In genomic region chr17:5178534-5178933, GRCm38 (mm10) we compare ENCODE assay signal across 15 mouse cellular contexts.
DNase-seq lines count a peak whose midpoint lies in the region; ATAC-seq and TF ChIP-seq lines count a peak whose summit lies in the region.
"Had no signal": no experiment of that assay in that cellular context is flagged by ENCODE, and none has a peak within 500 bp of the region (broad histone marks: within the 10 kb centered on the region; RNA-seq: fewer than 3 reads in every experiment).

No protein-coding gene starts in this region.

- intact Hi-C loops in heart, postnatal 10 days (cut with DNase I) = no loop called here

- peak; percentile 89 for DNase-seq in heart, adult 11 months
- DNase-seq in heart, postnatal 10 days = no peak
- DNase-seq in liver, adult 2 months (ENCODE audit: extremely low read depth, low read depth, low spot score) = peak; percentile 90
- no peak for DNase-seq in liver, embryonic 11.5 days (ENCODE audit: low spot score)
- peak; percentile 46 for DNase-seq in adrenal gland, postnatal 14 days
- DNase-seq in kidney, postnatal 0 days (ENCODE audit: low spot score) = no peak
- DNase-seq in right cerebral cortex, postnatal 14 days = no peak
- DNase-seq: cerebellum, postnatal 25 days; retina, postnatal 1 day; thymus, adult 18-20 months had no signal

- peaks cover 21% of the 10 kb centered on the region for H3K79me2 ChIP-seq in liver, adult 2 months (ENCODE audit: control insufficient read depth, insufficient read depth, low read length)

- H3K9me3 ChIP-seq in liver, embryonic 11.5 days (ENCODE audit: control insufficient read depth, low read length) = no peaks in the 10 kb centered on the region
- no peaks in the 10 kb centered on the region for H3K9me3 ChIP-seq in kidney, postnatal 0 days (replicated peaks; ENCODE audit: low read length)
- H3K9me3 ChIP-seq: embryonic facial prominence, embryonic 13.5 days; G1E; limb, embryonic 15.5 days; neural tube, embryonic 12.5 days had no signal

- no peak for ATAC-seq in liver, embryonic 11.5 days (replicated peaks; ENCODE audit: low FRiP score)
- peak; percentile 58; the same call in 1 of the 2 replicates for ATAC-seq in kidney, postnatal 0 days (replicated peaks; ENCODE audit: low FRiP score, low read depth)
- ATAC-seq: midbrain, embryonic 16.5 days had no signal

- 32% methylated on average over 10 of the region's 10 CpGs for WGBS in liver, adult 2 months
- 75% methylated on average over 10 of the region's 10 CpGs for WGBS in liver, embryonic 11.5 days
- 46% methylated on average over 10 of the region's 10 CpGs for WGBS in kidney, postnatal 0 days

- no peaks in the 10 kb centered on the region for H3K27me3 ChIP-seq in liver, adult 2 months (ENCODE audit: control insufficient read depth, insufficient read depth, low read length)
- H3K27me3 ChIP-seq in liver, embryonic 11.5 days (replicated peaks; ENCODE audit: control insufficient read depth, insufficient read depth, low read length) = no peaks in the 10 kb centered on the region
- no peaks in the 10 kb centered on the region for H3K27me3 ChIP-seq in kidney, postnatal 0 days (ENCODE audit: insufficient read depth, low read length)
- H3K27me3 ChIP-seq: embryonic facial prominence, embryonic 13.5 days; limb, embryonic 15.5 days; neural tube, embryonic 12.5 days had no signal

- no peak overlapping the region for H3K4me2 ChIP-seq in liver, embryonic 11.5 days
- H3K4me2 ChIP-seq in kidney, postnatal 0 days (ENCODE audit: low read length) = no peak overlapping the region
- H3K4me2 ChIP-seq: embryonic facial prominence, embryonic 13.5 days; limb, embryonic 15.5 days; neural tube, embryonic 12.5 days had no signal

- no peak overlapping the region; the same call in 1 of the 2 replicates for H3K27ac ChIP-seq in liver, adult 2 months (replicated peaks; ENCODE audit: insufficient read depth, low read depth, low read length)
- no peak overlapping the region for H3K27ac ChIP-seq in liver, embryonic 11.5 days (ENCODE audit: low read depth, low read length)
- peak overlapping the region; percentile 38; the same call in 1 of the 2 replicates for H3K27ac ChIP-seq in kidney, postnatal 0 days
- H3K27ac ChIP-seq: embryonic facial prominence, embryonic 13.5 days; limb, embryonic 15.5 days; neural tube, embryonic 12.5 days had no signal

- no peaks in the 10 kb centered on the region for H3K36me3 ChIP-seq in liver, adult 2 months (ENCODE audit: control insufficient read depth, insufficient read depth, low read length)
- no peaks in the 10 kb centered on the region for H3K36me3 ChIP-seq in liver, embryonic 11.5 days (ENCODE audit: control insufficient read depth, insufficient read depth, low read length)
- no peaks in the 10 kb centered on the region for H3K36me3 ChIP-seq in kidney, postnatal 0 days (ENCODE audit: insufficient read depth, low read length)
- H3K36me3 ChIP-seq: embryonic facial prominence, embryonic 13.5 days; limb, embryonic 15.5 days; neural tube, embryonic 12.5 days had no signal

- no peak for TF ChIP-seq CTCF in liver, adult 2 months (IDR thresholded peaks at IDR 0.05; ENCODE audit: low read depth, low read length)
- TF ChIP-seq CTCF in kidney, postnatal 0 days (IDR thresholded peaks at IDR 0.05; ENCODE audit: low read depth) = no peak

- no peak for TF ChIP-seq POLR2A in liver, adult 2 months (IDR thresholded peaks at IDR 0.05; ENCODE audit: extremely low read depth, insufficient read depth, low read length)

- H3K4me3 ChIP-seq in liver, adult 2 months (ENCODE audit: insufficient read depth, low read depth, low read length) = no peak overlapping the region
- no peak overlapping the region for H3K4me3 ChIP-seq in liver, embryonic 11.5 days (ENCODE audit: low read depth, low read length)
- no peak overlapping the region for H3K4me3 ChIP-seq in kidney, postnatal 0 days (replicated peaks; ENCODE audit: low read depth, low read length)
- H3K4me3 ChIP-seq: embryonic facial prominence, embryonic 13.5 days; limb, embryonic 15.5 days; neural tube, embryonic 12.5 days had no signal

- H3K9ac ChIP-seq in liver, adult 2 months (ENCODE audit: low read depth, low read length) = no peak overlapping the region
- H3K9ac ChIP-seq in liver, embryonic 11.5 days (ENCODE audit: low read depth, low read length) = no peak overlapping the region
- no peak overlapping the region for H3K9ac ChIP-seq in kidney, postnatal 0 days (ENCODE audit: low read depth, low read length)
- H3K9ac ChIP-seq: embryonic facial prominence, embryonic 13.5 days; limb, embryonic 15.5 days; neural tube, embryonic 12.5 days had no signal

- peaks cover 25% of the 10 kb centered on the region for H3K4me1 ChIP-seq in liver, adult 2 months (ENCODE audit: control insufficient read depth, insufficient read depth, low read length)
- H3K4me1 ChIP-seq in liver, embryonic 11.5 days (replicated peaks; ENCODE audit: control insufficient read depth, insufficient read depth, low read length) = 0 out of 2 replicates have a peak, but pooled peaks cover 5% of the 10 kb centered on the region
- peaks cover 11% of the 10 kb centered on the region for H3K4me1 ChIP-seq in kidney, postnatal 0 days (replicated peaks; ENCODE audit: insufficient read depth, low read length)

Comparison
In these comparisons a context has a peak if more than half of its experiments do, and no peak if none do; other contexts are left out.
1. DNase-seq: peak in heart, adult 11 months (single experiment), liver, adult 2 months (single experiment) and adrenal gland, postnatal 14 days (single experiment); none in heart, postnatal 10 days (0 of 2), liver, embryonic 11.5 days (single experiment), kidney, postnatal 0 days (single experiment) and right cerebral cortex, postnatal 14 days (single experiment).